Mouse (Mus musculus) MEL (cell line): ENCODE measurements around the gene Olfr1154. TPM values are rescaled to one million over a fixed set of nuclear protein-coding genes. Genes with fewer than 3 reads are reported as not detected.

Experiments
- DNase-seq: peaks from one replicate; pipeline ENCODE4 v3.0.0; 2011; ENCODE audit warnings: low read depth, low spot score
- H3K27ac ChIP-seq: 2 replicates; pipeline ENCODE4 v1.5.1; 2012; ENCODE audit warnings: low read depth, mild to moderate bottlenecking, control low read depth, low read length, moderate library complexity; ENCODE audit not compliant: control insufficient read depth
- H3K27me3 ChIP-seq, 2 experiments: fragments of 150-350 bp in 1 of 2; sonication (generic) in 1 of 2; 2 replicates each; pipeline ENCODE4 v1.6.1; 2012; ENCODE audit warnings: low read length in 2 of 2, mild to moderate bottlenecking in 2 of 2, improper control_type of control experiment in 1 of 2, moderate library complexity in 1 of 2; ENCODE audit not compliant: insufficient read depth in 2 of 2, control insufficient read depth in 1 of 2
- H3K36me3 ChIP-seq, 2 experiments: 2 replicates each; pipeline ENCODE4 v1.6.1; 2012 to 2014; ENCODE audit warnings: low read length in 2 of 2, improper control_type of control experiment in 1 of 2, inconsistent platforms in 1 of 2, mild to moderate bottlenecking in 1 of 2; ENCODE audit not compliant: insufficient read depth in 2 of 2, control insufficient read depth in 1 of 2
- H3K4me1 ChIP-seq, 2 experiments: fragments of 150-350 bp in 1 of 2; sonication (generic) in 1 of 2; 2 replicates each; pipeline ENCODE4 v1.6.1; 2012; ENCODE audit warnings: low read length in 2 of 2, improper control_type of control experiment in 1 of 2, mild to moderate bottlenecking in 1 of 2; ENCODE audit not compliant: insufficient read depth in 2 of 2, control insufficient read depth in 1 of 2
- H3K4me3 ChIP-seq, 2 experiments: fragments of 150-350 bp in 1 of 2; sonication (generic) in 1 of 2; 2 replicates each; pipeline ENCODE4 v1.5.1; 2012; ENCODE audit warnings: low read depth in 2 of 2, low read length in 2 of 2, mild to moderate bottlenecking in 2 of 2, moderate library complexity in 2 of 2, control low read depth in 1 of 2, improper control_type of control experiment in 1 of 2; ENCODE audit not compliant: control insufficient read depth in 1 of 2, insufficient read depth in 1 of 2
- H3K79me2 ChIP-seq: 2 replicates; pipeline ENCODE4 v1.6.1; 2012; ENCODE audit warnings: mild to moderate bottlenecking, low read length, moderate library complexity; ENCODE audit not compliant: control insufficient read depth, poor library complexity, insufficient read depth
- H3K9ac ChIP-seq: 2 replicates; pipeline ENCODE4 v1.6.1; 2012; ENCODE audit warnings: low read depth, mild to moderate bottlenecking, control low read depth, low read length, moderate library complexity; ENCODE audit not compliant: control insufficient read depth, poor library complexity, severe bottlenecking
- H3K9me3 ChIP-seq: fragments of 150-350 bp; sonication (generic); replicated peaks from 2 replicates; pipeline ENCODE4 v1.6.1; 2012; ENCODE audit warnings: mild to moderate bottlenecking, low read length, improper control_type of control experiment, moderate library complexity; ENCODE audit not compliant: insufficient read depth
- E2F4 ChIP-seq: IDR thresholded peaks from 2 replicates; pipeline ENCODE4 v1.6.1; 2011; ENCODE audit warnings: low read depth, low read length, improper control_type of control experiment, borderline replicate concordance
- GATA1 ChIP-seq: IDR thresholded peaks from 2 replicates; pipeline ENCODE4 v1.6.1; 2011; ENCODE audit warnings: low read depth, low read length, improper control_type of control experiment
- MAFK ChIP-seq: IDR thresholded peaks from 2 replicates; pipeline ENCODE4 v1.6.1; 2011; ENCODE audit warnings: low read depth, mild to moderate bottlenecking, low read length, improper control_type of control experiment, borderline replicate concordance
- MAX ChIP-seq: IDR thresholded peaks from 2 replicates; pipeline ENCODE4 v1.6.1; 2011; ENCODE audit warnings: low read length, improper control_type of control experiment
- MAZ ChIP-seq: IDR thresholded peaks from 2 replicates; pipeline ENCODE4 v1.6.1; 2012; ENCODE audit warnings: low read depth, mild to moderate bottlenecking, inconsistent platforms, low read length, improper control_type of control experiment
- POLR2AphosphoS2 ChIP-seq: IDR thresholded peaks from 2 replicates; pipeline ENCODE4 v1.6.1; 2011; ENCODE audit warnings: low read length, improper control_type of control experiment
- ZNF384 ChIP-seq: IDR thresholded peaks from 2 replicates; pipeline ENCODE4 v1.6.1; 2012; ENCODE audit warnings: low read depth, mild to moderate bottlenecking, inconsistent platforms, low read length, improper control_type of control experiment
- polyA plus RNA-seq, 2 experiments: library from polyadenylated mRNA; stranded (reverse) in 1 of 2; unstranded in 1 of 2; fragments of >175 nt in 1 of 2; fragments of >200 nt in 1 of 2; gene quantifications; 2 replicates each; pipeline versions ENCODE4 v1.2.1 to v1.2.4; 2012; ENCODE audit warnings: low replicate concordance in 2 of 2, low read depth in 1 of 2; ENCODE audit not compliant: insufficient read length in 2 of 2, insufficient read depth in 1 of 2, missing spikeins in 1 of 2
- total RNA-seq: library from RNA; depleted of rRNA; stranded (reverse); fragments of 300-350 nt; gene quantifications from 2 replicates; pipeline ENCODE4 v1.2.3, GENCODE M21; 2012; rRNA removed

Gene Olfr1154
- total and polyA plus RNA-seq, 3 experiments: not detected

DNA sequence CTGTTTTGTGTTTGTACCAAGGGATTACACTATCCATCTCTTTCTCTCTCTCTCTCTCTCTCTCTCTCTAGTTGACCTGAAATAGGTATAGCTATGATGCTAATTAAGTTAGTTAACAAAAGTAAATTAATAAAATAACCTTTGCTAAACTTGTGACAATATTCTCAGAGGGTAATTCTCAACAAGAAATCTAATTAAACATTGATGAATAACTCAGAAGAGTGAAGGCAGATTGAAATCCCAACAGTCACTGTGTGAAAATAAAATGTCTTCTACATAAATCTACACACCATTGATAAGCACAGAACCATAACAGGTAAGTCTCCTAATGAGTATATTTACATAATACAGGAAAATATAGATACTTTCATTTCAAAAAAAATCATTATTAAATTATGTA is 38.8 kb downstream of the Olfr1154 start, which contains the start of gene Olfr1152:
Gene Olfr1152, plus strand, starts transcription at position 301 of the 400 bp plus-strand sequence.
- H3K79me2 ChIP-seq: no peaks in the 10 kb centered on the region
- no peak within 1 kb of the TSS for H3K9ac ChIP-seq
- no peaks in the 10 kb centered on the region for H3K36me3 ChIP-seq
- no peaks in the 10 kb centered on the region for H3K9me3 ChIP-seq
- no peak within 1 kb of the TSS for H3K27ac ChIP-seq
- DNase-seq: no peak
- TF ChIP-seq MAZ (no peak), ZNF384 (no peak), E2F4 (no peak), MAX (no peak), MAFK (no peak)
- H3K27me3 ChIP-seq: no peaks in the 10 kb centered on the region
- H3K4me3 ChIP-seq: no peak within 1 kb of the TSS
- H3K4me1 ChIP-seq: no peaks in the 10 kb centered on the region

DNA sequence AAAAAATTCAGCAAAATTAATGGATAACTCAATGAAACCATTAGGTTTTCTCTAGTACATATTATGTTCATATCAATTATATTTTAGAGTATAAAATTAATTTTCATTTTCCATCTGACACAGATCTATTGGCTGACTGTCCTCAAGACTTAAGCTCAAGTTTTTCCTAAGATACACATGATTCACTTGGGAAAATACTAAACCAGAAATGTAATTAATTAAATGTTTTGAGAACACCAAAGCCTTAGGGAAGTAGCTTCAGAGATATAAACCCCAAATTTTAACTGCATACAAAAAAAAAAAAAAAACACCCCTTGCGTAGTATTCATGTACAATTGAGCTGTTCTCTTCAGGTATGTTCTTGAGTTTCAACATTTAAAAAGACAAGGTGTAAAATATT is 49.4 kb downstream of the Olfr1154 start, which contains the start of gene Olfr1151:
Gene Olfr1151, plus strand, starts transcription at position 301 of the 400 bp plus-strand sequence.
- Histone ChIP-seq H3K27me3 (no peaks in the 10 kb centered on the region), H3K9ac (no peak within 1 kb of the TSS), H3K9me3 (no peaks in the 10 kb centered on the region), H3K4me1 (no peaks in the 10 kb centered on the region), H3K79me2 (no peaks in the 10 kb centered on the region), H3K27ac (no peak within 1 kb of the TSS), H3K36me3 (no peaks in the 10 kb centered on the region), H3K4me3 (no peak within 1 kb of the TSS)
- no peak for DNase-seq
- TF ChIP-seq GATA1: no peak
- TF ChIP-seq POLR2AphosphoS2: no peak
- TF ChIP-seq MAFK: no peak
- TF ChIP-seq, all 39 proteins: peak for 0

Other genes with a start within 250 kb of the Olfr1154 start
- gene Olfr1134, start 246.7 kb downstream of the Olfr1154 start, total RNA-seq: not detected in 2 replicates
- gene Olfr1134, start 246.7 kb downstream of the Olfr1154 start, polyA plus RNA-seq: not detected
- not detected in 2 replicates for gene Olfr1135, start 231.5 kb downstream of the Olfr1154 start, total RNA-seq
- not detected for gene Olfr1135, start 231.5 kb downstream of the Olfr1154 start, polyA plus RNA-seq
- gene Olfr1136, start 211.2 kb downstream of the Olfr1154 start, total RNA-seq: not detected in 2 replicates
- gene Olfr1136, start 211.2 kb downstream of the Olfr1154 start, polyA plus RNA-seq: not detected
- not detected in 2 replicates for gene Olfr1137, start 192.0 kb downstream of the Olfr1154 start, total RNA-seq
- not detected for gene Olfr1137, start 192.0 kb downstream of the Olfr1154 start, polyA plus RNA-seq
- not detected in 2 replicates for gene Olfr1138, start 165.2 kb downstream of the Olfr1154 start, total RNA-seq
- not detected for gene Olfr1138, start 165.2 kb downstream of the Olfr1154 start, polyA plus RNA-seq
- not detected in 2 replicates for gene Olfr1140, start 161.4 kb downstream of the Olfr1154 start, total RNA-seq
- gene Olfr1140, start 161.4 kb downstream of the Olfr1154 start, polyA plus RNA-seq: not detected
- gene Olfr1141, start 151.2 kb downstream of the Olfr1154 start, total RNA-seq: not detected in 2 replicates
- not detected for gene Olfr1141, start 151.2 kb downstream of the Olfr1154 start, polyA plus RNA-seq
- gene Olfr152, start 125.7 kb downstream of the Olfr1154 start, total RNA-seq: not detected in 2 replicates
- gene Olfr152, start 125.7 kb downstream of the Olfr1154 start, polyA plus RNA-seq: not detected
- gene Olfr1143, start 104.6 kb downstream of the Olfr1154 start, total RNA-seq: not detected in 2 replicates
- gene Olfr1143, start 104.6 kb downstream of the Olfr1154 start, polyA plus RNA-seq: not detected
- gene Olfr1145, start 95.3 kb downstream of the Olfr1154 start, total RNA-seq: not detected in 2 replicates
- gene Olfr1145, start 95.3 kb downstream of the Olfr1154 start, polyA plus RNA-seq: not detected
- gene Olfr1148, start 74.6 kb downstream of the Olfr1154 start, total RNA-seq: not detected in 2 replicates
- not detected for gene Olfr1148, start 74.6 kb downstream of the Olfr1154 start, polyA plus RNA-seq
- gene Olfr1150-ps1, start 61.2 kb downstream of the Olfr1154 start, total RNA-seq: not detected in 2 replicates
- gene Olfr1150-ps1, start 61.2 kb downstream of the Olfr1154 start, polyA plus RNA-seq: not detected
- gene Olfr1151, start 49.3 kb downstream of the Olfr1154 start, total RNA-seq: not detected in 2 replicates
- gene Olfr1151, start 49.3 kb downstream of the Olfr1154 start, polyA plus RNA-seq: not detected
- not detected in 2 replicates for gene Olfr1152, start 38.7 kb downstream of the Olfr1154 start, total RNA-seq
- under 1 TPM in 1 of 2 experiments, not detected in 1; 0.01 TPM for gene Olfr1152, start 38.7 kb downstream of the Olfr1154 start, polyA plus RNA-seq
- not detected in 2 replicates for gene Olfr1153, start 10.2 kb downstream of the Olfr1154 start, total RNA-seq
- not detected for gene Olfr1153, start 10.2 kb downstream of the Olfr1154 start, polyA plus RNA-seq
- gene Olfr1155, start 40.0 kb upstream of the Olfr1154 start, total RNA-seq: not detected in 2 replicates
- gene Olfr1155, start 40.0 kb upstream of the Olfr1154 start, polyA plus RNA-seq: not detected
- not detected in 2 replicates for gene Olfr1156, start 47.9 kb upstream of the Olfr1154 start, total RNA-seq
- gene Olfr1156, start 47.9 kb upstream of the Olfr1154 start, polyA plus RNA-seq: under 1 TPM in 1 of 2 experiments, not detected in 1; 0.03 TPM
- not detected in 2 replicates for gene Olfr1157, start 63.1 kb upstream of the Olfr1154 start, total RNA-seq
- not detected for gene Olfr1157, start 63.1 kb upstream of the Olfr1154 start, polyA plus RNA-seq
- gene Olfr74, start 69.5 kb upstream of the Olfr1154 start, total RNA-seq: not detected in 2 replicates
- gene Olfr74, start 69.5 kb upstream of the Olfr1154 start, polyA plus RNA-seq: not detected
- not detected in 2 replicates for gene Olfr1158, start 84.9 kb upstream of the Olfr1154 start, total RNA-seq
- gene Olfr1158, start 84.9 kb upstream of the Olfr1154 start, polyA plus RNA-seq: not detected
- not detected in 2 replicates for gene Olfr1160, start 103.1 kb upstream of the Olfr1154 start, total RNA-seq
- gene Olfr1160, start 103.1 kb upstream of the Olfr1154 start, polyA plus RNA-seq: not detected
- gene Olfr1161, start 117.6 kb upstream of the Olfr1154 start, total RNA-seq: not detected in 2 replicates
- gene Olfr1161, start 117.6 kb upstream of the Olfr1154 start, polyA plus RNA-seq: not detected
- not detected in 2 replicates for gene Olfr73, start 132.5 kb upstream of the Olfr1154 start, total RNA-seq
- gene Olfr73, start 132.5 kb upstream of the Olfr1154 start, polyA plus RNA-seq: not detected
- not detected in 2 replicates for gene Olfr1162, start 146.0 kb upstream of the Olfr1154 start, total RNA-seq
- gene Olfr1162, start 146.0 kb upstream of the Olfr1154 start, polyA plus RNA-seq: not detected
- not detected in 2 replicates for gene Olfr1163, start 166.7 kb upstream of the Olfr1154 start, total RNA-seq
- not detected for gene Olfr1163, start 166.7 kb upstream of the Olfr1154 start, polyA plus RNA-seq
- gene Olfr1164, start 188.8 kb upstream of the Olfr1154 start, total RNA-seq: not detected in 2 replicates
- gene Olfr1164, start 188.8 kb upstream of the Olfr1154 start, polyA plus RNA-seq: not detected
- gene Olfr1166, start 223.1 kb upstream of the Olfr1154 start, total RNA-seq: not detected in 2 replicates
- not detected for gene Olfr1166, start 223.1 kb upstream of the Olfr1154 start, polyA plus RNA-seq